Mouse (Mus musculus): ENCODE measurements around the gene Gm28038. TPM values are rescaled to one million over a fixed set of nuclear protein-coding genes. Genes with fewer than 3 reads are reported as not detected.

Gene Gm28038
- total and polyA plus RNA-seq, 3 experiments, result 2.6 to 6.3 TPM; not detected in 1

- Histone ChIP-seq H3K4me1 (ENCODE audit: control insufficient read depth, insufficient read depth, low read length) (peaks cover 55% of the 10 kb centered on the region), H3K27me3 (ENCODE audit: control insufficient read depth, insufficient read depth, low read length) (no peaks in the 10 kb centered on the region), H3K27ac (peak overlapping the region; percentile 98), H3K9ac (ENCODE audit: low read depth, low read length) (no peak overlapping the region), H3K4me3 (no peak overlapping the region), H3K36me3 (ENCODE audit: control insufficient read depth, insufficient read depth, low read length) (peaks cover 53% of the 10 kb centered on the region), H3K79me2 (replicated peaks; ENCODE audit: control insufficient read depth, insufficient read depth, low read length) (peaks cover 10% of the 10 kb centered on the region)
- intact Hi-C loops (cut with DNase I), result no loop called here
- TF ChIP-seq CTCF (IDR thresholded peaks at IDR 0.05), result no peak
- TF ChIP-seq EP300 (IDR thresholded peaks at IDR 0.05; ENCODE audit: insufficient read depth, low read depth, low read length), result no peak
- TF ChIP-seq POLR2A (IDR thresholded peaks at IDR 0.05; ENCODE audit: insufficient read depth, low read depth, low read length), result no peak
- DNase-seq, result peak in 1 of 2 experiments; percentile 38
- WGBS, result 49% methylated on average over 7 of the region's 7 CpGs
Observed at GRCm38 (mm10) chr2:30244595-30245178, 36.2 kb upstream of the Gm28038 start.

DNA sequence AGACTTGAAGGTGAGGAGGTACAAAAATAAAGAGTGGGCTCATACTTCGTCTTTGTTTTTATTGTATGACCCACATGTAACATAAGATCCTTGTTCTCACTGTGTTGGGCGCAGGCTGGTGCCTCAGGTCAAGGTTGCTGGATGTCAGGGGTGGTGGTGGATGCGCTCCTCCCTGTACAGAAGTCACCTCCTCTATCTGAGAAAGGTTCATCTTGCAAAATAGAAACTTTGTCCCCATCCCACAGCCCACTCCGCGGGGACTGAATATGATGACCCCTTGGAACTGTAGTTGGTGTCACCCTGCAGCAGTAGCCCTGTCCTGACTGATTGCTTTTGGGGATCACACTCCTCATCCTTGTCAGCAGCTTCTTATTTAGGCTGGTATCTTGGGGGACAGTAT is 33.8 kb upstream of the Gm28038 start:
- H3K36me3 ChIP-seq (ENCODE audit: control insufficient read depth, insufficient read depth, low read length), result peaks cover 51% of the 10 kb centered on the region
- WGBS, result 89% methylated on average over 5 of the region's 5 CpGs
- TF ChIP-seq POLR2A (IDR thresholded peaks at IDR 0.05; ENCODE audit: insufficient read depth, low read depth, low read length), result no peak
- TF ChIP-seq CTCF (IDR thresholded peaks at IDR 0.05), result no peak
- TF ChIP-seq EP300 (IDR thresholded peaks at IDR 0.05; ENCODE audit: insufficient read depth, low read depth, low read length), result no peak

GRCm38 (mm10) chr2:30247681-30248080 is 33.2 kb upstream of the Gm28038 start:
- WGBS, result 21% methylated on average over 4 of the region's 4 CpGs
- Histone ChIP-seq H3K4me3 (no peak overlapping the region), H3K9ac (ENCODE audit: low read depth, low read length) (no peak overlapping the region), H3K36me3 (ENCODE audit: control insufficient read depth, insufficient read depth, low read length) (peaks cover 50% of the 10 kb centered on the region), H3K79me2 (replicated peaks; ENCODE audit: control insufficient read depth, insufficient read depth, low read length) (peaks cover 16% of the 10 kb centered on the region), H3K27ac (peak overlapping the region; percentile 42; the same call in 1 of the 2 replicates), H3K27me3 (ENCODE audit: control insufficient read depth, insufficient read depth, low read length) (no peaks in the 10 kb centered on the region), H3K4me1 (ENCODE audit: control insufficient read depth, insufficient read depth, low read length) (peaks cover 60% of the 10 kb centered on the region)
- TF ChIP-seq POLR2A (IDR thresholded peaks at IDR 0.05; ENCODE audit: insufficient read depth, low read depth, low read length), result no peak
- TF ChIP-seq EP300 (IDR thresholded peaks at IDR 0.05; ENCODE audit: insufficient read depth, low read depth, low read length), result no peak
- no peak for TF ChIP-seq CTCF (IDR thresholded peaks at IDR 0.05)
- peak; percentile 25 to 39 for DNase-seq
- intact Hi-C loops (cut with DNase I), result no loop called here

More for the DNA sequence above, 33.8 kb upstream of the Gm28038 start:
- Histone ChIP-seq H3K27ac (no peak overlapping the region), H3K4me1 (ENCODE audit: control insufficient read depth, insufficient read depth, low read length) (peaks cover 55% of the 10 kb centered on the region), H3K4me3 (no peak overlapping the region), H3K27me3 (ENCODE audit: control insufficient read depth, insufficient read depth, low read length) (no peaks in the 10 kb centered on the region), H3K9ac (ENCODE audit: low read depth, low read length) (no peak overlapping the region), H3K79me2 (replicated peaks; ENCODE audit: control insufficient read depth, insufficient read depth, low read length) (peaks cover 16% of the 10 kb centered on the region)
- DNase-seq, result peak in 1 of 2 experiments; percentile 18
- intact Hi-C loops (cut with DNase I), result no loop called here

- Histone ChIP-seq H3K79me2 (replicated peaks; ENCODE audit: control insufficient read depth, insufficient read depth, low read length) (peaks cover 12% of the 10 kb centered on the region), H3K27me3 (ENCODE audit: control insufficient read depth, insufficient read depth, low read length) (no peaks in the 10 kb centered on the region), H3K27ac (peak overlapping the region; percentile 24), H3K9ac (ENCODE audit: low read depth, low read length) (no peak overlapping the region), H3K4me1 (ENCODE audit: control insufficient read depth, insufficient read depth, low read length) (peaks cover 57% of the 10 kb centered on the region), H3K4me3 (no peak overlapping the region), H3K36me3 (ENCODE audit: control insufficient read depth, insufficient read depth, low read length) (peaks cover 41% of the 10 kb centered on the region)
- intact Hi-C loops (cut with DNase I), result no loop called here
- 84% methylated on average over 3 of the region's 3 CpGs for WGBS
- TF ChIP-seq EP300 (IDR thresholded peaks at IDR 0.05; ENCODE audit: insufficient read depth, low read depth, low read length), result no peak
- TF ChIP-seq CTCF (IDR thresholded peaks at IDR 0.05), result no peak
- TF ChIP-seq POLR2A (IDR thresholded peaks at IDR 0.05; ENCODE audit: insufficient read depth, low read depth, low read length), result no peak
- DNase-seq, result peak in 1 of 2 experiments; percentile 20
Observed at GRCm38 (mm10) chr2:30249182-30249581, 31.7 kb upstream of the Gm28038 start.

DNA sequence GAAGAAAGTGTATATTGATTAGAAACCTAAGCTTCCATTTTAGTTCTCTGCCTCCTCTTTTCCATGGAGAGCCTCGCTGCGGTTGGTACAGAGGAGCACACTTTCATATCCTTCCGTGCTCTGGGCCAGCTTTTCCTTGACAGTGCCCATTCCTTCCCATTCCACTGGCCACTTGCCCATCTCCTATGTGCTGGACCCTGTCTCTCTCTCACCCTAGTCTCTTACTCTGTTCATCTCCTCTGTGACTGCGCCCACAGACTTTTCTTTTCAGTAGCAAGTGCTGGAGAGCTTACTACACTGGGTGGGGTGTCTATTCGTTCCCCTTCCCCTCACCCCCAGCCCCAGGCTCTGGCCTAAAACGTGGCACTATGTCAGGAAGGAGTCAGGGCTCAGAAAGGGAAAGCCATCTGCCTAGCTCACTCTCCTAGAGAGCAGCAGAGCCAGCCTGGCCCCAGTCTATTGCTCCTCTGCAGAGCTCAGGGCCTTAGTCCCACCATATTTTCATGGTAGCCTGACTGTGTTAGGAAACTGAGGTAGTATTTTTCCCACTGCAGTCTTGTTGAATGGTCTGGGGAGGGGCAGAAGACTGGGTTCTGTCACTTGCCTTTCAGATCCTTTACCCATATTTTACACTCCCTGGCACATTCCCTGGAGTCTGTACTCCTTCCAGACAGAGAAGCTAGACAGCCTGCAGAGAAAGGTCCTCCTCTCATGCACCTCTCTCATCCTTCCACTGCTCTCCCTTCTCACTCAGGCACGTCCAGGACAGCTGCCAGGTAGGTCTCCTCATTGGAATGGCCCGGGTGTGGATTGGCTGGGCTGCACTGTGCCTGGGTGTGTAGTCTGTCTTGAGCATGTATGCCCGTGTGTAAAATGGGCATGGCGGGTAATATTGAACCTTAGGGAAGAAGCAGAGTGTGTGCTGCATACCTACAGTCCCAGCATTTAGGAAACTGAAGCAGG is 30.4 kb upstream of the Gm28038 start:
- WGBS, result 59% methylated on average over 10 of the region's 10 CpGs
- intact Hi-C loops (cut with DNase I), result no loop called here
- TF ChIP-seq POLR2A (IDR thresholded peaks at IDR 0.05; ENCODE audit: insufficient read depth, low read depth, low read length) (no peak), EP300 (IDR thresholded peaks at IDR 0.05; ENCODE audit: insufficient read depth, low read depth, low read length) (no peak), CTCF (IDR thresholded peaks at IDR 0.05) (no peak)
- Histone ChIP-seq H3K4me1 (ENCODE audit: control insufficient read depth, insufficient read depth, low read length) (peaks cover 48% of the 10 kb centered on the region), H3K9ac (ENCODE audit: low read depth, low read length) (peak overlapping the region; percentile 23), H3K79me2 (replicated peaks; ENCODE audit: control insufficient read depth, insufficient read depth, low read length) (peaks cover 11% of the 10 kb centered on the region), H3K27ac (peak overlapping the region; percentile 70), H3K27me3 (ENCODE audit: control insufficient read depth, insufficient read depth, low read length) (no peaks in the 10 kb centered on the region), H3K36me3 (ENCODE audit: control insufficient read depth, insufficient read depth, low read length) (peaks cover 35% of the 10 kb centered on the region), H3K4me3 (no peak overlapping the region)
- peak; percentile 27 to 33 for DNase-seq
